Mouse (Mus musculus): Measurements from ENCODE around the gene Gm43518. TPM values are rescaled to one million over a fixed set of nuclear protein-coding genes. Genes with fewer than 3 reads are reported as not detected.

The Gm43518 gene
- polyA plus RNA-seq, 1 experiment from 2014 or later: 0.67 TPM

- no peak overlapping the region for H3K4me3 ChIP-seq (ENCODE audit: low read depth, low read length)
- no peaks in the 10 kb centered on the region for H3K9me3 ChIP-seq (ENCODE audit: low read length)
- no peaks in the 10 kb centered on the region for H3K27me3 ChIP-seq (ENCODE audit: insufficient read depth, low read length)
- TF ChIP-seq CTCF (IDR thresholded peaks at IDR 0.05; ENCODE audit: low read depth): peak; percentile 29
- no peak for TF ChIP-seq EP300 (IDR thresholded peaks at IDR 0.05; ENCODE audit: low read depth)
- no peak overlapping the region for H3K4me2 ChIP-seq (ENCODE audit: low read depth, low read length)
- no peak for DNase-seq
- peaks cover 10% of the 10 kb centered on the region for H3K4me1 ChIP-seq (ENCODE audit: insufficient read depth)
- ATAC-seq: no peak
- H3K9ac ChIP-seq (replicated peaks): no peak overlapping the region
- H3K36me3 ChIP-seq (replicated peaks; ENCODE audit: insufficient read depth, low read length): peaks cover 3% of the 10 kb centered on the region; the same call in 1 of the 2 replicates
- no peak overlapping the region for H3K27ac ChIP-seq (ENCODE audit: low read depth)
- 68% methylated on average over 11 of the region's 11 CpGs for WGBS (ENCODE audit: insufficient replicate concordance)
Measured at GRCm38 (mm10) chr5:123904059-123904672, 23.1 kb upstream of the Gm43518 start.

GRCm38 (mm10) chr5:123906146-123906975, 20.9 kb upstream of the Gm43518 start:
- Histone ChIP-seq H3K4me1 (ENCODE audit: insufficient read depth) (peaks cover 10% of the 10 kb centered on the region), H3K9me3 (ENCODE audit: low read length) (no peaks in the 10 kb centered on the region), H3K27ac (ENCODE audit: low read depth) (no peak overlapping the region), H3K27me3 (ENCODE audit: insufficient read depth, low read length) (no peaks in the 10 kb centered on the region), H3K4me2 (ENCODE audit: low read depth, low read length) (peak overlapping the region; percentile 93), H3K36me3 (replicated peaks; ENCODE audit: insufficient read depth, low read length) (peaks cover 19% of the 10 kb centered on the region), H3K9ac (replicated peaks) (no peak overlapping the region), H3K4me3 (ENCODE audit: low read depth, low read length) (peak overlapping the region; percentile 87; the same call in 1 of the 2 replicates)
- 61% methylated on average over 17 of the region's 17 CpGs for WGBS (ENCODE audit: insufficient replicate concordance)
- TF ChIP-seq EP300 (IDR thresholded peaks at IDR 0.05; ENCODE audit: low read depth): no peak
- DNase-seq (no peak), ATAC-seq (no peak)

- Histone ChIP-seq H3K4me2 (ENCODE audit: low read depth, low read length) (peak within 1 kb of the TSS; percentile 93), H3K9ac (replicated peaks) (peak within 1 kb of the TSS; percentile 98), H3K36me3 (replicated peaks; ENCODE audit: insufficient read depth, low read length) (peaks cover 19% of the 10 kb centered on the region), H3K4me1 (ENCODE audit: insufficient read depth) (peaks cover 10% of the 10 kb centered on the region), H3K27ac (ENCODE audit: low read depth) (peak within 1 kb of the TSS; percentile 81), H3K27me3 (ENCODE audit: insufficient read depth, low read length) (no peaks in the 10 kb centered on the region), H3K9me3 (ENCODE audit: low read length) (no peaks in the 10 kb centered on the region), H3K4me3 (ENCODE audit: low read depth, low read length) (peak within 1 kb of the TSS; percentile 87)
- ATAC-seq: peak; percentile 98
- peak; percentile 99 for TF ChIP-seq CTCF (IDR thresholded peaks at IDR 0.05; ENCODE audit: low read depth)
- peak; percentile 97 for TF ChIP-seq EP300 (IDR thresholded peaks at IDR 0.05; ENCODE audit: low read depth)
- WGBS (ENCODE audit: insufficient replicate concordance): under 1% methylated on average over 40 of the region's 61 CpGs
- DNase-seq: peak; percentile 100
Measured at GRCm38 (mm10) chr5:123906976-123907630, 20.1 kb upstream of the Gm43518 start, which contains the start of gene Denr. Denr (plus strand) TSS chr5:123907175.

GRCm38 (mm10) chr5:123907631-123907977, 19.6 kb upstream of the Gm43518 start:
- H3K4me1 ChIP-seq (ENCODE audit: insufficient read depth): peaks cover 10% of the 10 kb centered on the region
- 2% methylated on average over 9 of the region's 10 CpGs for WGBS (ENCODE audit: insufficient replicate concordance)
- H3K4me2 ChIP-seq (ENCODE audit: low read depth, low read length): peak overlapping the region; percentile 93
- H3K9me3 ChIP-seq (ENCODE audit: low read length): no peaks in the 10 kb centered on the region
- DNase-seq (no peak), ATAC-seq (no peak)
- peak overlapping the region; percentile 98 for H3K9ac ChIP-seq (replicated peaks)
- peak overlapping the region; percentile 81 for H3K27ac ChIP-seq (ENCODE audit: low read depth)
- peak overlapping the region; percentile 87 for H3K4me3 ChIP-seq (ENCODE audit: low read depth, low read length)
- H3K27me3 ChIP-seq (ENCODE audit: insufficient read depth, low read length): no peaks in the 10 kb centered on the region
- TF ChIP-seq CTCF (IDR thresholded peaks at IDR 0.05; ENCODE audit: low read depth) (no peak), EP300 (IDR thresholded peaks at IDR 0.05; ENCODE audit: low read depth) (no peak)
- peaks cover 21% of the 10 kb centered on the region for H3K36me3 ChIP-seq (replicated peaks; ENCODE audit: insufficient read depth, low read length)

- H3K27me3 ChIP-seq (ENCODE audit: insufficient read depth, low read length): no peaks in the 10 kb centered on the region
- DNase-seq: peak; percentile 9
- ATAC-seq: no peak
- H3K9me3 ChIP-seq (ENCODE audit: low read length): no peaks in the 10 kb centered on the region
- H3K27ac ChIP-seq (ENCODE audit: low read depth): no peak overlapping the region
- no peaks in the 10 kb centered on the region for H3K4me1 ChIP-seq (ENCODE audit: insufficient read depth)
- TF ChIP-seq EP300 (IDR thresholded peaks at IDR 0.05; ENCODE audit: low read depth): no peak
- TF ChIP-seq CTCF (IDR thresholded peaks at IDR 0.05; ENCODE audit: low read depth): no peak
- H3K4me3 ChIP-seq (ENCODE audit: low read depth, low read length): no peak overlapping the region
- no peak overlapping the region for H3K9ac ChIP-seq (replicated peaks)
- H3K4me2 ChIP-seq (ENCODE audit: low read depth, low read length): no peak overlapping the region
- peaks cover 32% of the 10 kb centered on the region for H3K36me3 ChIP-seq (replicated peaks; ENCODE audit: insufficient read depth, low read length)
- WGBS (ENCODE audit: insufficient replicate concordance): 60% methylated on average over 3 of the region's 3 CpGs
Measured at GRCm38 (mm10) chr5:123914852-123915251, 12.4 kb upstream of the Gm43518 start.

- no peak overlapping the region for H3K9ac ChIP-seq (replicated peaks)
- ATAC-seq: no peak
- no peak for TF ChIP-seq EP300 (IDR thresholded peaks at IDR 0.05; ENCODE audit: low read depth)
- TF ChIP-seq CTCF (IDR thresholded peaks at IDR 0.05; ENCODE audit: low read depth): no peak
- WGBS (ENCODE audit: insufficient replicate concordance): 84% methylated on average over 6 of the region's 6 CpGs
- no peak overlapping the region for H3K27ac ChIP-seq (ENCODE audit: low read depth)
- H3K4me1 ChIP-seq (ENCODE audit: insufficient read depth): no peaks in the 10 kb centered on the region
- no peaks in the 10 kb centered on the region for H3K9me3 ChIP-seq (ENCODE audit: low read length)
- H3K4me3 ChIP-seq (ENCODE audit: low read depth, low read length): no peak overlapping the region
- peaks cover 57% of the 10 kb centered on the region for H3K36me3 ChIP-seq (replicated peaks; ENCODE audit: insufficient read depth, low read length)
- no peak overlapping the region for H3K4me2 ChIP-seq (ENCODE audit: low read depth, low read length)
- H3K27me3 ChIP-seq (ENCODE audit: insufficient read depth, low read length): no peaks in the 10 kb centered on the region
- no peak for DNase-seq
Measured at GRCm38 (mm10) chr5:123922112-123922511, 5.1 kb upstream of the Gm43518 start.
